Mouse (Mus musculus) cerebellum, adult (tissue): ENCODE measurements around the gene Kpna4.

Source experiments
- ATAC-seq: cut with Nextera tagmentation; 2 replicates; pipeline ENCODE4 v1.9.2; 2017; ENCODE audit warnings: mild to moderate bottlenecking, moderate library complexity, mixed read lengths; ENCODE audit not compliant: insufficient number of reproducible peaks, low FRiP score, low TSS enrichment

Gene Kpna4

DNA sequence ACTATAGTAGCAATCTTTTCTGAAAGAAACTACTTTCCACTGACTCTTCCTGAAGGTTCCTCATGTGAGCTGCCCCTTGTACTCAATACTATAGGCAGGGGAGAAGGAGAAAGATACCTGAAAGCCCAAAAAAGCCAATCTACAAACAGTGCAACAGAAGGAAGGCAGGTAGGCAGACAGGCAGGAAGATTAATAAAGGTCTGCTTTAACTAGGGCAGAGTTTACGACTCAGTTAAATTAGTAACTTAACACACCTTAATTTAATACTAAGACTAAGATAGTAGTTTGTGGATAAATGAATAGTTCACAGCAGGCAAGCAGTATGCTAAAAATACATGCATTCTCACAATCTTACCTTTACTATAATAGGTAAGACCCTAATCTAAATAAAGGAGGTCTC, 12.2 kb downstream of the Kpna4 start:
- no peak for ATAC-seq

DNA sequence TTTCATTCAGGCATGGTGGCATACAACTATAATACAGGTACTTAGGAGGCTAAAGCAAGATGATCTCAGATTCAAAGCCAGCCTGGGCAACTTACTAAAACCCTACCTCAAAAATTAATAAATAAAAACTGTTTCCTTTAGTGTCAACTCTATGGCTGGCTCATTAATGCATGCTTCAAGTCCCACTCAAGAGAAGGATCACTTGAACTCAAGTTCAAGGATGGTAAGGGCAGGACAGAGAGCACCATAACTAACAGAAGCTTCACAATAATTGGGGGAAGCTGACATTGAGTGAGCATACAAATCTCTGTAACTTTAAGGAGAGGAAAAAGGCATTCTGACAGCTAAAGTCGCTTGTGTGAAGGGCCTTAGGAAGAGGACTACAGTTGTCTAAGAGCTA, 13.0 kb downstream of the Kpna4 start:
- ATAC-seq, result no peak

DNA sequence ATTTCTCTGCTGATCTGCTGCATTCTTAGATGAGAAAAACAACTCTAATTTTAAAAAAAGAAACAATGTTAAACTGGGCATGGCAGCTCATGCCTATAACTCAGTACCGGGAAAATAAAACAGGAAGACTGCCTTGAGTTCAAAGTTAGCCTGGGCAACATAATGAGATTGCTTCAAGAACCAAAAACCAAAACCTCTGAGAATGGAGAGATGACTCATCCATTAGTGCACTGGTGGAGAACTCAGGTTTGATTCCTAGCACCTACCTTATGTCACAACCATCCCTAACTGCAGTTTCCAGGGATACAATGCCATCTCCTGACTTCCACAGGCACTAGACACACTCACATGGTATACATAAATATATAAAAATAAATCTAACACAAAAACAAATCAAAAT, 17.8 kb downstream of the Kpna4 start:
- no peak for ATAC-seq

DNA sequence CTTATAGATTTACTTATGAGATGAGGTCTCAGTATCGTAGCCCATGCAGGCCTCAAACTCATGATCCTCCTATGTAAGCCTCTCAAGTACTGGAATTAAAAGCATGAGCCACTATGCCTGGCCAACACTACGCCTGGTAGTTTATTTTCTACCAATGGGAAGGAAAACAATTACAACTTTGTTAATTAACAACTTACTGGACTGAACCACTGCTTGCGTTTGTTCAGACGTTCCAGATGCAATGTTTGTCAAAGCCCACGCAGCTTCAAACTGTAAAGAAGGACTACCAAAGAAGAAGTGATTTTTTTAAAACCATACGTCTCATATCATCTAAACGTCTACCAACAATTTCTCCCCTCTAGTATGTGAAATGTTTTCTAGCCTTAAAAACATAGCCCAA, 32.5 kb downstream of the Kpna4 start:
- no peak for ATAC-seq

DNA sequence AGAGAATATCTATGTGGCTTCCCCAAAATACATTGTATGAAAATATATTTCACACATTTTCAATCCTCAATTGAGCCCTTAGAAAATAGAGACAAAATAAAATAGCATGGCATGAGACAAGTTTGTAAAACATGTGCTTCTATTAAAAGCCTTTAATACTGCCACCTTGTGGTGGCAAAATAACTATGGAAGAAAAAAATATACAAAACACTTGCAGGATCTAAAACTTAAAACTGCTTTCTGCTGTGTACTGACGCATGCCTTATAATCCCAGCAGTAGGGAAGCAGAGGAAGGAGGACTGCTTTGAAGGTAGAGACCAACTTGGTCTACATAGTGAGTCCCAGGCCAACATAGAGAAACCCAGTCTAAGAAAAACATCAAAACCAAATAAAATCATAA, 62.9 kb downstream of the Kpna4 start:
- ATAC-seq, result no peak

DNA sequence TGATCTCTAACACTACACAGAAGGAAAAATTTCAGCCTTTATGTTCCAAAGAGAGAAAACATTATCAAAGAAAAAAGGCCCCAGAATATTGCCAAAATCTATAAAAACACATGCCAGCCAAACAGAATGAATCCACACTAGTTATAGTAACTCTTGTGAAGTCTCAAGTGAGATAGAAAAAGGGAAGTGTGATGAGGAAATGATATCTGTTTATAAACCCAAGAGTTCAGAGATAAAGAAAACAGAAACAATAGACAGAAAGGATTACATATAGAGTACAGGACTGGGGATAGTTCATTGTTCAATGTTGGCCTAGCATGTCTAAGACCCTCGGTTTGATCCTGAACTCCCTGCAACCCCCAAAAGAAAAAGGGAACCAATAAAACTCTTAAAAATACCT, 64.1 kb downstream of the Kpna4 start:
- ATAC-seq, result no peak

DNA sequence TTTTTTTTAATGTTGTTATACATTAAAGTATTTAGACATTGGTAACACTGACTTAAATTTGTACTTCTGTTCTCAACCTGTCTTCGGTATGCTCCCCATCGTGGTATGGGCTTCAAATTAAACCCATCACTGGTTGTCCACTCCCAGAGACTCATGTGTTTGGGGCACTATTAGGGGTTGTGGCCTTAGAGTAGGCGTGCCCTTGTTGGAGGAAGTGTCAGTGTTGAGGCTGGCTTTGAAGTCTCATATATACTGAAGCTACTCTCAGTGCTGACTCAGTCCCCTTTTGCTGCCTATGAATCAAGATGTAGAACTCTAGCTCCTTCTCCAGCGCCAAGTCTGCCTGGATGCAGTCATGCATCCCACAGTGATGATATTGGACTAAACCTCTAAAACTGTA, 66.2 kb downstream of the Kpna4 start:
- no peak for ATAC-seq

DNA sequence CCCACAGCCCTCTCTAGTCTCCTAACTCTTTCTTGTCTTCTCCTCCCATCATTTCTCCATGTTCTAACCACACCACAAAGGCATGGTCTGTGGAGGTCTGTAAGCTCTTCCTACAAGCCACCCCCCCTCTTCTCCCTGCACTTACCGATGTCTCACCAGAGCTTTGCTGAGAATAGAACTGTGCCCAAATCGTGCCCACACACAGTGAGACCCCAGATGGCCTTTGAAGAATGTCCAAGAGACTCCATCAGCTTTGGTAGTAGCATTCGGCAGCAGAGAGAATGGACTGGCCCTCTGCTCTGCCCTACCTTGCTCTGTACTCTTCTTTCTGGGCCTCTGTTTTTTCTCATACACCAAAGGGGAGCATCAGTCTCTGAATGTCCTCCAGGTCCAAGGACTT, 71.0 kb downstream of the Kpna4 start:
- ATAC-seq, result no peak

DNA sequence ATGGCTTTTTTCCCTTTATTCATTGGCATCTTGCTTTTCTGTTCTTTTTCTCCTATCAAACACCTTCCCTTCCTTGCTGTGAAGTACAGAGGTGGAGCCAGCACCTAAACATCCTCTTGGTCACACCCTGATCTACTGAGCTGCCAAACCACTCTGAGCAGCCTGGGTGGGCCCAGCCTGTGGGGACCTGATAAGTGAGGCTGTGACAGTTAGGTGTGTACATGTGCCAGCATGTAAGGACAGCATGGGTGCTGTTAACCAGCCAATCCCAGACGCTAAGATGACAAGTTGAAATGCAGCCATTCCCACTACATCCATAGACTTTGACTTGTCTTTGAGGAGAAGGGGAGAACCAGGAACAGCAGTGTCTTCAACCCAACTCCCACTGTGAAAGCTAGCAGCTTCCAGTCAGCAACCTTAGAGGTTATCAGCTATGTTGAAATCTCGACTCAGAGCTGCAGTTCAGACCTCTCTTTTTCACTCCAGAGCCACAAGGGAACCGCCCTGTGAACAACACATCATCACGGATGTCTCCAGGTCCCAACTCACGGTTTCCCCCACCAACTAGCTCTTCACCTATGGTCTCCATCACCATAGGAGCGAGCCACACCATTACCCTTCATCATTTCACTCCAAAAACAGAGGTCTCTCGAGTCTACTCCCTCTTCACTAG, 72.0 kb downstream of the Kpna4 start:
- ATAC-seq, result no peak

DNA sequence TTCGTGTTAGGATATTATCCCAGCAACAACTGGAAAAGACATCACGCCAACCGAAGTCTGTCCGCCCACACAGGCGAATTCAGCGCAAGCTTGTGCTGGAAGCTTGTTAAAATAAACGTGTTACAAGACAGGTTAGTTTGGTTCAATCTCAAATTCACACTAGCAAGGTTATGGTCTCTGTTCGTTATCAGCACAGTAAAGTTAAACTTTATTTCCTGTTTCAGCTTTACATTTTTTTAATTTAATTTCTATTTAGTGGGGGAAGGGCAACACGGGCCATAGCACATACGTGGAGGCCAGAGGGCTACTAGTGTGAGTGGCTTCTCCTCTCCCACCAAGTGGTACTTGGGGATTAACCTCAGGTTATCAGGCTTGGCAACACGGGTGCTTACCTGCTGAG, 75.0 kb downstream of the Kpna4 start:
- ATAC-seq, result no peak

DNA sequence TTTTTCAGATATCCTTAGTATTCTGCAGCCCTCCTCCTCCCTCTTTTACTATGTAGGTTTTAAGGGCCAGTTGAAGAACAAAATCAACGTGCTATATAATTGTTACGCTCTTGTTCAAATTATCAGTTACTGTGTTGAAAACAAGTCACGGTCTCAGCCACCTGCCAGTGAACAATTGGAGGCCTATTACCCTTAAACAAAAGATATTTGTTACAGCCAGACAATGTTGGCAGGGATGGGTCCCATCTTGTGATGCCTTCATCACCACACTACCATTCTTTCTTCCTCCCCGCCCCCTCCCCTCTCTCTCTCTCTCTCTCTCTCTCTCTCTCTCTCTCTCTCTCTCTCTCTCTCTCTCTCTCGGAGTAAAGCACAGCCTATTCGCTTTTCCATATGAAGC, 77.9 kb downstream of the Kpna4 start:
- ATAC-seq, result no peak

DNA sequence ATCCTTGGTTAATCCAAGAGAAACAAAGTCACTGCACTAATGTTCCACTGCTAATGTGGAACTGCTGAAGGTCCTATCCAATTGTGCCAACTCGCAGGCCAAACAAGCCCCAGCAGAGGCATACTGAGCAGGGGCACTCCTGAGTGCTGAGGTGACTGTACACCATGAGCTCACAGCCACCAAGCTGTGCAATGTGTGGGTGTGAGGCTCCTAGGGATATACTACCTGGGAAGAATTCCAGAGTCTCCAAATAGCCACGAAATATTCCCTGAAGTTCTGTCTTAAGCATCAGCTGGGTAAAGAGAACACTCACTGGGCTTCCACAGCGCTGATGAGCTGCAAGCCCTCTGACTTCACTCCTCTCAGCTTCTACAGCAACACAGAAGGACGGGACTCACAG, 79.2 kb downstream of the Kpna4 start:
- no peak for ATAC-seq

DNA sequence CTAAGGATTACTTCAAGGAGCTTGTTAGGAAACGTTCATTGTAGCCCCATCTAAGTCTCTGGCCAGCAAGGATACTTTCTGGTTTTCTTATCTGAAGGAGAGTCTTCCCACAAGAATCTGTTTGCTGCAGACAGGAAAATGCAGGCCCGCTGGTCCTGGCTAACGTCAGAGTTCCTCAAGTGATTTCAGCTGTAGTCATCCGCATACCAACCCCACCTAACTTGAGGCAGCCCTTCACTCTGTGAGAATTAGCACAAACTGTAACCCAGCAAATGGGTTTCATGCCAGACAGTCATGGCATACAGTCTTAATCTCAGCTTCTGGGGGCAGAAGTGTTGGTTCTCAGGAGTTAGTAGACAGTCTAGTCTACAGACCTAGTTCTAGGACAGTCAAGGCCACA, 80.4 kb downstream of the Kpna4 start:
- no peak for ATAC-seq

DNA sequence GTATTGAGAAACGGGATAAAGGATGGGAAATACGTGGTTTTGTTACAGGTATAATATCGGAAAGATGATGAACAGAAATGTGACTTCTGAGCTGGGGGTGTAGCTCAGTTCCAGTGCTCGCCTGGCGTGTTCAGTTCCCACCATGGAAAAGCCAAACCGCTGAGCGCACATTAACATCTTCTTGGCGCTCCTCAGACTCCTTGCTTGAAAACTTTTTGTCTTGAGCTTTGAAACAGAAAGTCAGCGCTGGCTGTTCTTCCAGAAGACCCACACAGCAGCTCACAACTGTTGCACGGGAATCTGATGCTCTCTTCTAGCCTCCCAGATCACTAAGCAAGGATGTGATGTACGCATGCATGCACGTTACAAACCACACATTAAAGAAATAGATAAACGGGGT, 81.2 kb downstream of the Kpna4 start:
- ATAC-seq, result no peak

DNA sequence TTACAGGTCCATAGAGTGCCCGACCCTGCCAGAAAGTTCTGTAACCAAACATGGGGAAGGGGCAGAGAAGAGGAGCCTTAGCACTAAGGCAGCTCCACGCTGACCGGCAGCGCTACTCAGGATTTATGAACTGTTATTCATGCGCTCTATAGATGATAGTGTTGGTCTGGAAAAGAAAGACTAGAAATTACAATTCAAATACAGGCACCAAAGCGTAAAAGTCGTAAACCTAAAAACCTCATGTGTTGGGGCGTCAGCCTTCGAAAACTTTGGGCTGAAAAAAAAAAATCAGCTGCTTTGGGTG, 81.6 kb downstream of the Kpna4 start:
- no peak for ATAC-seq

DNA sequence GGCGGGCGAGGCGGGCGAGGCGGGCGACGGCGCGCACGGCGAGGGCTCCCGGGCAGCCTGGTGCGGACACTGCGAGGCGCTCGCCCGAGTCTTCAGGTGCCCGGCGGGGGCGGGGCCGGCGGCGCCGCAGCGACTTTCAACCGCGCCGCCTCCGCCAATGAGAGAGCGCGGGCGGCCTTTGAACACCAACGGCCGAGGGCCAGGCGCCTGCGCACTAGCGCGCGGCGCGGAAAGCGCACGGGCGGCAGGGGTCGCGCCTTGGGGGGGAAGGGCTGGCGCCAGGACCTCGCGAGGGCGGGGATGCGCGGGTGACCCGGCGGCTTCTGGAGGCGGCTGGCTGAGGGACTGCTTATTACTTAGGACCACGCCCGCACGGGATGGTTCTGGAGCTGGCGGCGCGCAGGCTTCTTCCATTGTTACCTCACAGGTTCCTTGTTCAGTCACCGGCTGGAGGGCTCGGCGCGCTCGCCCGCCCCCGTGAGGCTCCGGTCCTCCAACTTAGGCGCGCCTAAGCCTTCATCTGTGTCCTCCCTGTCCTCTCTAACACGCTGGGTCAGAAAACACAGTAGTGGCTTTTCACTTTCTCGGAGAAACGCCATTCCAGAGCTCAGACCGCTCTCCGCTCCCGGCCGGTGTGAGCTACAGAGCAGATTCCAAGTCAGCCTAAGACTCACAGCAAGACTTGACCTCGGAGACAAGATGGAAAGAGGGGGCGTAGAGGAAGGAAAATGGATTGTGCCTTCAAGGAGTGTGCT, 82.1 kb downstream of the Kpna4 start, which contains the start of gene Trim59:
Trim59 (minus strand) TSS at position 111 of the 755 bp plus-strand sequence.
- peak; percentile 93 for ATAC-seq

DNA sequence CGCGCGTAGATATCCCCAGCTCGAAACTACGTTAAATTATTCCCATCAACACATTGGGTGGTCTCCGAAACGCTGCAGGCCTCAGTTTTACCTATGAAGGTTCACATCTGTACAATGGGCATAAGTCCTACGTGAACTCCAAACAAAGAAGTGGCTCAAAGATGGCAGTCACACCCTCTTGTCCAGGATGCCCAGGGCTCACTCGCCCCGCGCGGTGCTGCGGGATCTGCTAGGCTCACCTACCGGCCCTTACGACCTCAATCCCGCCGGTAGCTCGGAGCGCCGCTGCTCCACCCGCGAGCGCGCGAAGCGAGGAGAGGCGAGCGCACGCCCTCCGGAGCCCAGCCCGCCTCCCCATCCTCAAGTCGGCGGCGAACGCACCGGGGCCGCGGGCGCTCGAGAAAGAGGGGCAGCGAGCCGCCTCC, 82.7 kb downstream of the Kpna4 start:
- ATAC-seq, result peak; percentile 56

DNA sequence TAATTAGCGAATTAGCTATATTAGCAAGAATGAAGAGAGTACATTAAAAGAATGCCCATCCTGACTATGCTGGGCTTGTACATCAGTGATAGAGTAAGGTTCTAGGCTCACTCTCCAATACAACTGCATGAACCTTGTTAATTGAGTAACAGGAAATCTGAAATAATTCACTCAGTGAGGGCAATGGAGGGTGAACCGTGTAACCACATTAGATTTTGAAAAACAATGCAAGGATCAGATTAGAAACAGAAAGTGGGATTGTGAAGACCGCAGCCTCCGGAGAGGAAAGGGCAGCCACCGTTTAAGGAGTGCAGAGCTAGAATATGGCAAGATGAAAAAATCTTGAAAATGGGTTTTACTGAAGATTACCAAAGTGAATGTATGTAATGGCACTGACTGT, 85.6 kb downstream of the Kpna4 start:
- ATAC-seq, result no peak

DNA sequence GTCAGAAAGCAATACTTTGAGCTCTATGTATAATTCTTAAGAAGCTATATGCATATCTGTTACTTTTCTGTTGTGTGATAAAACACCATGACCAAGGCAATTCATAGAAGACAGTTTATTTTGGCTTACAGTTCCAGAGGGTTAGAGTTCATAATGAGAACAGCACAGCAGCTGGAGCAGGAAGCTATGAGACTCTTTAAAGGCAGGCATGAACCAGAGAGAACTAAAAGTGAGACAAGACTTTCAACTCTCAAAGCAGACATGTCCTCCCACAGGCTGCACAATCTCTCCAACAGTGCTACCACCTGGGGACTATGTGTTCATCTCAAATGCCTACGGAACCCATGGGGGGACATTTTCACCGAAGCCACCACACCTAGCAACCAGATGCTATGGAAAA, 86.8 kb downstream of the Kpna4 start:
- no peak for ATAC-seq

DNA sequence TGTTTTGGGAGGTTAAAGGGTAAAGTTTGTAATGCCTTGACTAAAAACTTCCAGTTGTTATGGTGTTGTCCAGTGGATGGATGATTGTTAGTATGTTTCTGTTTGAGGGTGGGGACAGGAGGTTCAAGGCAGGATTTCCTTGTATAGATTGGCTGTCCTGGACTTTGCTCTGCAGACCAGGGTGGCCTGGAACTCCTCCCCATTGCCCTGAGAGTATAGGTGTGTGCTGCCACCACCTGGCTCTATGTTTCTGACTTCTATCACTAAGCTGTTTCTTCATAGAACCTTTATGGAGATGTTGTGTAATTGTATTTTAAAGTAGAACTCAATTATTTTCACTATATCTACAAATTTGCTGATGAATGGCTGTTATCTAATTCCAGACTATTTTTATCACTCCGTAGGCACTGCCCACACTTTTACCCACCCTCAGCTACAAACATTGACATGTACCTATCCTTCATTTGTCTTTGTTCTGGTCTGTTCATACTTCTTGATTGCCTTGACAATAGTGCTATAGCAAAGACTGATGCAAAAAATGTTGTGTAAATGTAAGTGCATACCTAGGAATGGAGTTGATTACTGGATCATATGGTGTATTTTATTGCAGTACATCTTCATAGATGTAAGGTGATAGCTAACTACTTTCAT, 100.7 kb downstream of the Kpna4 start:
- ATAC-seq, result no peak

DNA sequence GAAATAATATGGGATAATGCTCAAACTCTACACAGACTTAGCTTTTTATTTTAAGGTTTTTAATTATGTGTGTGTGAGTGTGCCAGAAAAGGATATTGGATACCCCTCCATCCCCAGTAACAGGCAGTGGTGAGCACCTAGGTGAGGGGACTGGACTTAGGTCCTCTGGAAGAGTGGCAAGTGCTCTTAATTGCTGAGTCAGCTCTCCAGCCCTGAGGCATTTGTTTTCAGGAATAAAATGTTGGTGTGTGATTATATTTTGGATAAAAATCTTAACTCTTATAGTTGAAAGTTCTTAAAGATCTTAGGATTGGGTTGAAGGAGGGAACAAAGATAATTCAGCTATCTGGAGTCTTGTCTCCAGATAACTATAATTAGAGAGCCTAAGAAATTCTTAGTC, 106.1 kb downstream of the Kpna4 start:
- ATAC-seq, result no peak

DNA sequence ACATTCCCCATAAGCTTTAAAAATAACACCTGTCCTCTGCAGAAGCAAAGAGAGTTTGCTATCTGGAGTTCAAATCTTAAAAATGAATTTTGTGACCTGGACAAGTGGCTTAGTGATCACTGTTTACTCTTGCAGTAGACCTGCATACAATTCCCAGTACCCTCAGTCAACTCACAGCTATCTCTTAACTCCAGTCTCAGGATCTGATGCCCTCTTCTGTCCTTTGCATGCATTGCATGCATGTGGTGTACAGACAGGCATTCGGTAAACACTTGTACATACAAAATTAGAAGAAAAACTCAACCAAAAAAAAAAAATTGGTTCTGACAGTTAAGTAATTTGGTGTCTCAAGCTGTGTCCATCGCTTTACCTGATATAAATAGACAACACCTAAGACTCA, 106.6 kb downstream of the Kpna4 start:
- no peak for ATAC-seq
